Comparison of ENCODE assay signal across 25 mouse cellular contexts in the genomic region with DNA sequence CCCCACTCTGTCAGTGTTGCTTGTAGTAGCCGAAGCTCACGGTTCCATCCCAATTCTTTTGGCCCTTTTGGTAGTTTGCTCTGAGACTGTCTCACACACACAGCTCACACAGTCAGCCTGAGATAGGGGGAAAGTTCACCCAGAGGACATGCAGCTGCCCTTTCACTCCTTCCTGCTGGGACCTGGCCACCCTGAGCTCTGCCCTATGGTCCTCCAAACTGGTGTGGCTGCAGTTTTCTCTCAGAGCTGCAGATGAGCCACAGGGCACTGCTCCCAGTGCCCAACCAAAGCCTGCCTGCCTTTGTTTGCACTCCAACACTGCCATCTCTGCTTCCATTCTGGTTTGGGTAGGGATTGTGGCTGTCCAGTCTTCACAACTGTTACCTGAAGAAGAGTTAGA.
"Had no signal": no experiment of that assay in that cellular context is flagged by ENCODE, and none has a peak within 500 bp of the region (broad histone marks: within the 10 kb centered on the region; RNA-seq: fewer than 3 reads in every experiment).

No protein-coding gene starts in this region.

- H3K4me3 ChIP-seq: gastrocnemius, adult 2 months; heart, embryonic 10.5 days; heart, embryonic 12.5 days; hindbrain, embryonic 10.5 days; hindbrain, embryonic 12.5 days; intestine, embryonic 15.5 days; layer of hippocampus, adult 2 months; left cerebral cortex, adult 2 months; limb, embryonic 10.5 days; limb, embryonic 12.5 days; liver, embryonic 13.5 days; liver, embryonic 15.5 days had no signal

- H3K9ac ChIP-seq: heart, embryonic 12.5 days; hindbrain, embryonic 12.5 days; hindbrain, embryonic 14.5 days; intestine, embryonic 15.5 days; limb, embryonic 12.5 days; liver, embryonic 13.5 days; liver, embryonic 15.5 days had no signal

- H3K4me2 ChIP-seq: heart, embryonic 12.5 days; hindbrain, embryonic 12.5 days; hindbrain, embryonic 14.5 days; intestine, embryonic 15.5 days; limb, embryonic 12.5 days; liver, embryonic 11.5 days; liver, embryonic 13.5 days; liver, embryonic 15.5 days had no signal

- ATAC-seq: hindbrain, embryonic 16.5 days; inflammation-experienced regulatory T-cells, adult 6 months; intestine, embryonic 15.5 days had no signal

- DNase-seq: gastrocnemius, adult 2 months; gastrocnemius, postnatal 10 days; gastrocnemius, postnatal 25 days; heart, adult 18-20 months; heart, postnatal 10 days; heart, postnatal 4 days; kidney, adult 8-10 months; kidney, postnatal 14 days; kidney, postnatal 4 days; liver, embryonic 13.5 days had no signal

- H3K27ac ChIP-seq: gastrocnemius, adult 2 months; heart, embryonic 10.5 days; hindbrain, embryonic 10.5 days; hindbrain, embryonic 12.5 days; hindbrain, embryonic 14.5 days; intestine, embryonic 15.5 days; kidney, postnatal 0 days; layer of hippocampus, adult 2 months; left cerebral cortex, adult 2 months; limb, embryonic 10.5 days; limb, embryonic 12.5 days; liver, embryonic 13.5 days; liver, embryonic 15.5 days had no signal

- H3K4me1 ChIP-seq: heart, embryonic 10.5 days; heart, embryonic 12.5 days; hindbrain, embryonic 12.5 days; intestine, embryonic 15.5 days; limb, embryonic 12.5 days; liver, embryonic 13.5 days; liver, embryonic 15.5 days had no signal

- H3K9me3 ChIP-seq: heart, embryonic 10.5 days; heart, embryonic 12.5 days; hindbrain, embryonic 12.5 days; intestine, embryonic 15.5 days; limb, embryonic 10.5 days; limb, embryonic 12.5 days; liver, embryonic 13.5 days; liver, embryonic 15.5 days had no signal

- H3K27me3 ChIP-seq: hindbrain, embryonic 12.5 days; intestine, embryonic 15.5 days; limb, embryonic 12.5 days; liver, embryonic 13.5 days; liver, embryonic 15.5 days had no signal

- H3K36me3 ChIP-seq: heart, embryonic 10.5 days; heart, embryonic 12.5 days; hindbrain, embryonic 10.5 days; hindbrain, embryonic 12.5 days; intestine, embryonic 15.5 days; limb, embryonic 10.5 days; limb, embryonic 12.5 days; liver, embryonic 13.5 days; liver, embryonic 15.5 days had no signal
